Mouse (Mus musculus): ENCODE data around the gene Gadd45a. TPM values are rescaled to one million over a fixed set of nuclear protein-coding genes. Genes with fewer than 3 reads are reported as not detected.

Gadd45a gene
- polyA plus RNA-seq, 1 experiment from 2014 or later: 29.3 TPM

DNA sequence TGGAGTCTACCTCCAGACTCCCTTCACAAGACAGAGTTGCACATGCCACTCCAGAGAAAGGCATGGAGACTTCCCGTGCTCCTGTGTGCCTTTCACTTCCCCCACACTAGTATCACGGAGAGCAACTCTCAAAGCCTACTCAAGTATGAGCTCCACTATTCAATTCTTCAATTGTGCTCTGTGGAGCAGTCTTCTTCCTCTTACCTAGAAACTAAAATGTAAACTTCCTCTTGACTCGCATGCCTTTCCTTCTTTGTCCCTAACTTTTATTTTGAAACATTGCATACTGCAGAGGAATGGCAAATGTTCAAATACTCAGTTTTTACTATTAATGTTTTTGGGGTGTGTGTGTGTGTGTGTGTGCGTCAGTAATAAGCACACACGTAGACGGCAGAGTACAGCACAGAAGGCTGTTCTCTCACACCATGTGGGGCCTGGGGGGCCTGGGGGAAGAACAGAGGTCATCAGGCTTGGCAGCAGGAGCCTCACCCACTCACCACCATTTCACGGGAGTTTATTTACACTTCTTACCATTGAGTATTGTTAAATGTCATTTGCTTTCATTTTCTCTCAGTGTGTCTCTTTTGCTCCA, 20.6 kb downstream of the Gadd45a start:
- Histone ChIP-seq H3K4me3 (ENCODE audit: low read length) (no peak overlapping the region), H3K4me1 (ENCODE audit: control insufficient read depth, insufficient read depth, low read length) (0 out of 2 replicates have a peak, but pooled peaks cover 10% of the 10 kb centered on the region), H3K9me3 (ENCODE audit: control insufficient read depth, low read length) (no peaks in the 10 kb centered on the region), H3K36me3 (ENCODE audit: control insufficient read depth, insufficient read depth, low read length) (peaks cover 2% of the 10 kb centered on the region; the same call in 1 of the 2 replicates), H3K4me2 (replicated peaks; ENCODE audit: low read depth, low read length) (no peak overlapping the region), H3K9ac (ENCODE audit: low read depth, low read length) (no peak overlapping the region), H3K27me3 (ENCODE audit: control insufficient read depth, insufficient read depth, low read length) (no peaks in the 10 kb centered on the region), H3K27ac (ENCODE audit: low read depth, low read length) (no peak overlapping the region)
- WGBS: 65% methylated on average over 7 of the region's 7 CpGs
- ATAC-seq (ENCODE audit: low FRiP score, low TSS enrichment): no peak

DNA sequence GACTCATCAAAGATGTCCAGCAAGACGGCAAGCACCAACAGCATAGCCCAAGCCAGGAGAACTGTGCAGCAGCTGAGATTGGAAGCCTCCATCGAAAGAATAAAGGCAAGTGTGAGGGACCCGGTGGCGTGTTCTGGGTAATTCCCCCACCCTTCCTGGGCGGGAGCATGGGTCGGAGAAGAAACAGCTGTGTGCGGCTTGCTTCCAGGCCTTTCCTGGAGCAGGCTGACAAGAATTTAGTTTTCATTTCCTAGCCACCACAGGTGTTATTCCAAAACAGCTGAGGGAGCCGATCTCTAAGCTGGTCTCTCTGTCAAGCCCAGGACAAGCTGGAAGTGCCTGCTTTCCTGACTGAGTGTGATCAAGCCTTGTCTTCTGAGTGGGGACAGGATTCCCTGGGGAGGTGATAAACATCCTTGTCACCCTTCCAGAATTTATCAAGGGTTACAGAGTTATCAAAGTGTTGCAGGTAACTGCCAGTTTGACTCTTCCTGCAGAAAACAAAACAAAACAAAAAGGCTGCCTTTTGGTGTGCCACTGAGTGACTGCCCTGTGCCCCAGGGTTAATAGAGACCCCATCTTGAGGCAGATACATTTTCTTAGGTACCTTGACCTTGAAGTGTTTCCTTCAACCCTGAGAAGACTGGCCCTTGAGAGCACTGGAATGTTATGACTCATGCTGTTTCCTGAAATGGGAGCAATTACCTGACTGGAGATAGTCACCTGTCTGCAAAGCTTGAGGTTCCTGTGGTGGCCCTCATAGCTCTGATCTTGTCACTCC, 21.3 kb downstream of the Gadd45a start:
- Histone ChIP-seq H3K9me3 (ENCODE audit: control insufficient read depth, low read length) (no peaks in the 10 kb centered on the region), H3K9ac (ENCODE audit: low read depth, low read length) (no peak overlapping the region), H3K4me1 (ENCODE audit: control insufficient read depth, insufficient read depth, low read length) (0 out of 2 replicates have a peak, but pooled peaks cover 10% of the 10 kb centered on the region), H3K36me3 (ENCODE audit: control insufficient read depth, insufficient read depth, low read length) (peaks cover 2% of the 10 kb centered on the region; the same call in 1 of the 2 replicates), H3K4me2 (replicated peaks; ENCODE audit: low read depth, low read length) (no peak overlapping the region), H3K27me3 (ENCODE audit: control insufficient read depth, insufficient read depth, low read length) (no peaks in the 10 kb centered on the region), H3K27ac (ENCODE audit: low read depth, low read length) (no peak overlapping the region), H3K4me3 (ENCODE audit: low read length) (no peak overlapping the region)
- WGBS: 51% methylated on average over 8 of the region's 8 CpGs
- no peak for ATAC-seq (ENCODE audit: low FRiP score, low TSS enrichment)

DNA sequence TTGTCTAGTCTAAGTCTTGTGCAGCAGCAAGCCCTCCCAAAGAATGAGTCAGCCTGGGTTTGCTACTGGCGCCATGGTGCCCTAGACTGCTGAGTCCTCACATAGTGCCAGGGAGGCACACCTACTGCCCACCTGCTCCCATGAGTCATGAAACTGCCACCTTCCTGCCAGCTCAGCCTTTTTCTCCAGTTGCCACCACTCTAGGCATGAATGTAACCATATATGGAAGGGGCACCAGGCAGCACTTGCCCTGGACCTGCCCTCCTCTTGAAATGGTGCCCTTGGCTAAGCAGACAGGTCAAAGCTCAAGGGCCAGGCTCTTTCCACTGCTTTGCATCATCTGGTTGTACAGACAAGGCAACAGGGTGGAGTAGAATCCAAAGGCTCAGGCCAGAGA, 22.6 kb downstream of the Gadd45a start:
- H3K9ac ChIP-seq (ENCODE audit: low read depth, low read length): no peak overlapping the region
- no peaks in the 10 kb centered on the region for H3K27me3 ChIP-seq (ENCODE audit: control insufficient read depth, insufficient read depth, low read length)
- H3K4me2 ChIP-seq (replicated peaks; ENCODE audit: low read depth, low read length): no peak overlapping the region
- 0 out of 2 replicates have a peak, but pooled peaks cover 10% of the 10 kb centered on the region for H3K4me1 ChIP-seq (ENCODE audit: control insufficient read depth, insufficient read depth, low read length)
- 96% methylated on average over 1 of the region's 1 CpGs for WGBS
- no peak for ATAC-seq (ENCODE audit: low FRiP score, low TSS enrichment)
- no peaks in the 10 kb centered on the region for H3K9me3 ChIP-seq (ENCODE audit: control insufficient read depth, low read length)
- H3K4me3 ChIP-seq (ENCODE audit: low read length): no peak overlapping the region
- peaks cover 2% of the 10 kb centered on the region; the same call in 1 of the 2 replicates for H3K36me3 ChIP-seq (ENCODE audit: control insufficient read depth, insufficient read depth, low read length)
- H3K27ac ChIP-seq (ENCODE audit: low read depth, low read length): no peak overlapping the region

DNA sequence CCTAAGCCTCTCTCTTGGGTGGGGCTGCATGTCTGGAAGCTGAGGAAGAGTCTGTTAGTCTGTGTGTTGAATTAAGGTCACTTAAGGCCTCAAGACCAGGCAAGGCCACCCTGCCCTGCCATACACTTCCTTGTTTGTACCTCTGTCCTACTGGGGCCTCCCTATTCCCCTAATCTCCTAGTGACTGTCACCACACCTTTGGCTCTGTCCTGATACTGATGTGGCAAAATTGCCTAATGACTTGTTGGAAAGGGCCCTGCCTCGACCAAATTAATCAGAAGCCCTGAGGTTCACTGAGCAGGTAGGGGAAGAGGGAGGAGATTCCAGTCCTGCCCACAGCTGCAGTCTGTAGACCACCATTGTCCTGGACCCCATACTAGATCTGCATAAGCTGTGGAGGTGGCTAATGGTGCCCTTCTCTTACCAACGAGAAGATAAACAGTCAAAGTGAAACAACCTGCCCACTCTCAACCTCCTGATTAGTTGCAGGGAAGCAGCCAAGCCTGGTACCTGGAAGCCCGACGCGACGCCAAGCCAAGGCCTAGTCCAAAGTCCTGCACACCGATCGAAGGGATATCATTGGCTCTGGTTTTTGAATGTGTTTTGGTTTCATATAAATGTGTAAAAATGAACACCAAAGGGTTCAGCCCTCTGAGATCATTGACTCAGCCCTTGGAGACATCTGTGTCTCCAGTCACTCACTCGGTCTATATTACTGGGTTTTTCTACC, 23.1 kb downstream of the Gadd45a start:
- Histone ChIP-seq H3K27me3 (ENCODE audit: control insufficient read depth, insufficient read depth, low read length) (no peaks in the 10 kb centered on the region), H3K4me1 (ENCODE audit: control insufficient read depth, insufficient read depth, low read length) (0 out of 2 replicates have a peak, but pooled peaks cover 10% of the 10 kb centered on the region), H3K9me3 (ENCODE audit: control insufficient read depth, low read length) (no peaks in the 10 kb centered on the region), H3K36me3 (ENCODE audit: control insufficient read depth, insufficient read depth, low read length) (peaks cover 2% of the 10 kb centered on the region; the same call in 1 of the 2 replicates), H3K4me2 (replicated peaks; ENCODE audit: low read depth, low read length) (no peak overlapping the region), H3K27ac (ENCODE audit: low read depth, low read length) (no peak overlapping the region), H3K9ac (ENCODE audit: low read depth, low read length) (no peak overlapping the region), H3K4me3 (ENCODE audit: low read length) (no peak overlapping the region)
- ATAC-seq (ENCODE audit: low FRiP score, low TSS enrichment): no peak
- WGBS: 89% methylated on average over 9 of the region's 9 CpGs

DNA sequence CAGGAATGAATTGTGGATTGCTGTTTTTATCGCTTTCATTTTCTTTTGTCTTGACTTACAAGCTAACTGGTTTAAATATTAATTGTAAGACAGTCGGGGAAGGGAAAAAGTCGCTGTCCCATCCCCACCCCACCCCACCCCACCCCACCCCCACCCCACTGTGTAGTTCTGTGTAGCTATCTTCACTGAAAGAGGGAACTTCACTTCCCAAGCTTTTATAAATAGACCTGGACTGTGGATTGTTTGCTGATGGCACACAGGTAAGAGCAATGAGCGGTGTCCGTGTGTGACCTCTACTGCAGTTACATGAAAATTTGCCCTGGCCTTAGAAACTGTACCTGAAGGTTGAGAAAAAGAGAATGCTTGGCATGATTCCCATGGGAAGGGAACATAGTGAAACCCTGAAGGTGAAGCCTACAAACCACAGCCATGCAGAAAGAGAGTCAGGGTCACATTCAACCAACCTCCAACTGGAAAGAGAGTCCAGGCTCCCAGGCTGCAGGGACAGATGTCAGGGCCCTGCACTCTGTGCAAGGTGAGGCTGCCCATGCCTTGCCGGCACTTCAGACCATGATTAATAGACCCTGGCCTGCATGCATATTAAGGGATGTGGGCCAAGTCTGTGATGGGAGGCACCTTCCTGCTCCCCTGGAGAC, 23.8 kb downstream of the Gadd45a start:
- H3K9ac ChIP-seq (ENCODE audit: low read depth, low read length): no peak overlapping the region
- WGBS: 73% methylated on average over 6 of the region's 6 CpGs
- H3K9me3 ChIP-seq (ENCODE audit: control insufficient read depth, low read length): no peaks in the 10 kb centered on the region
- H3K27ac ChIP-seq (ENCODE audit: low read depth, low read length): no peak overlapping the region
- H3K4me3 ChIP-seq (ENCODE audit: low read length): no peak overlapping the region
- no peaks in the 10 kb centered on the region for H3K27me3 ChIP-seq (ENCODE audit: control insufficient read depth, insufficient read depth, low read length)
- peaks cover 2% of the 10 kb centered on the region; the same call in 1 of the 2 replicates for H3K36me3 ChIP-seq (ENCODE audit: control insufficient read depth, insufficient read depth, low read length)
- ATAC-seq (ENCODE audit: low FRiP score, low TSS enrichment): 0 out of 2 replicates have a peak, but pooled peaks have one; percentile 24
- no peak overlapping the region for H3K4me2 ChIP-seq (replicated peaks; ENCODE audit: low read depth, low read length)
- H3K4me1 ChIP-seq (ENCODE audit: control insufficient read depth, insufficient read depth, low read length): 0 out of 2 replicates have a peak, but pooled peaks cover 10% of the 10 kb centered on the region

DNA sequence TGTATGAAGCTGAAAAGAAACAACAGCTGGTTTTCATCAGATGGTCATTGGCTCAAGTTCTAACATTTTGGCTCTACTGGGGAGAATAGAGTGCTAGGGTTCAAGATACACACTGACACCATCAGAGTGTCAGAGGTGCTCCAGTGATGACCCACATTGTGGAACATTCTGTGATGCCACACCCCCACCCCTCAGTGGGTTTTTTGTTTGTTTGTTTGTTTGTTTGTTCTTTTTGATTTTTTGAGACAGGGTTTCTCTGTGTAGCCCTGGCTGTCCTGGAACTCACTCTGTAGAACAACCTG, 26.1 kb downstream of the Gadd45a start:
- H3K27me3 ChIP-seq (ENCODE audit: control insufficient read depth, insufficient read depth, low read length): no peaks in the 10 kb centered on the region
- H3K27ac ChIP-seq (ENCODE audit: low read depth, low read length): no peak overlapping the region

DNA sequence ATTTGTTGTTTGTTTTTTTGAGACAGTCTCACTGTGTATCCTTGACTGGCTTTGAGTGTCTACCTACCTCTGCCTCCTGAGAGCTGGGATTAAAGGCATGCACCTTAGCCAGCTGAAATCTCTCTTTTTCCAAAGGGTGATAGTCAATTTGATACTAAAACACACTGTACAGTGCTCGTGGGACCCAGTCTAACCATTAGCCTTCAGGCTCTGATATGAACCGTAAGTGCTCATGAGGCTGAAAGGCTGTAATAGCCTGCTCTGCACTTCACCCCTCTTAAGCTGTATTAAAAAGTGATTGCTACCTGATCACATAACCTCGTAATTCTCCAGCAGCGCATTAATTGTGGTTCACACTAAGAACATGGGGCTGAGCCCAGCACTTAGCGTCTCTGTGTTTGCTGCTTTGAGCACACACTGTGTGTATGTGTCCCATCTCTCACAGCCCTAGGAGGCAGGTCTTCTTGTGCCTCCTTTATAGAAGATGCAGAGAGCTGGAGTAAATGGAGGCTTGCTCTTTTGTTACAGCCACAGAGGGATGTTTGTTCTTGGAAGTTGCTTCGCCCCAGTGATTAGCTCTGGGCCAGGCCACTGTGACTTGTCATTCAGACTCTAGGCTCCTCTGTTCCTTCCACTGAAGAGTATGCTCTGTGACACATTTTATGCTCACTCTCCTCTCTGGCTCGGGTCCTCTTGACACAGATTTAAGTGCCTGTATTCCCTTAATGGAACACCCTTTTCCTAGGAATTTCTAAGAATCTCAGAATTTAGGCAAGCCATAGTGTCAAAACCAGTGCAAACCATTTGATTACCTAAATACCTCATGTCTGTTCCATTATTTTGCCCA, 26.7 kb downstream of the Gadd45a start:
- H3K27me3 ChIP-seq (ENCODE audit: control insufficient read depth, insufficient read depth, low read length): no peaks in the 10 kb centered on the region
- WGBS: 59% methylated on average over 7 of the region's 7 CpGs
- H3K27ac ChIP-seq (ENCODE audit: low read depth, low read length): peak overlapping the region; percentile 7; the same call in 1 of the 2 replicates
- 0 out of 2 replicates have a peak, but pooled peaks have one; percentile 28 for ATAC-seq (ENCODE audit: low FRiP score, low TSS enrichment)
- no peaks in the 10 kb centered on the region for H3K4me1 ChIP-seq (ENCODE audit: control insufficient read depth, insufficient read depth, low read length)
- H3K9me3 ChIP-seq (ENCODE audit: control insufficient read depth, low read length): no peaks in the 10 kb centered on the region
- H3K36me3 ChIP-seq (ENCODE audit: control insufficient read depth, insufficient read depth, low read length): no peaks in the 10 kb centered on the region
- H3K9ac ChIP-seq (ENCODE audit: low read depth, low read length): no peak overlapping the region; the same call in 1 of the 2 replicates
- no peak overlapping the region for H3K4me3 ChIP-seq (ENCODE audit: low read length)
- H3K4me2 ChIP-seq (replicated peaks; ENCODE audit: low read depth, low read length): no peak overlapping the region

More for the DNA sequence above, 26.1 kb downstream of the Gadd45a start:
- ATAC-seq (ENCODE audit: low FRiP score, low TSS enrichment): no peak
- H3K9ac ChIP-seq (ENCODE audit: low read depth, low read length): no peak overlapping the region; the same call in 1 of the 2 replicates
- H3K4me3 ChIP-seq (ENCODE audit: low read length): no peak overlapping the region
- no peaks in the 10 kb centered on the region for H3K36me3 ChIP-seq (ENCODE audit: control insufficient read depth, insufficient read depth, low read length)
- 0 out of 2 replicates have a peak, but pooled peaks cover 5% of the 10 kb centered on the region for H3K4me1 ChIP-seq (ENCODE audit: control insufficient read depth, insufficient read depth, low read length)
- no peak overlapping the region for H3K4me2 ChIP-seq (replicated peaks; ENCODE audit: low read depth, low read length)
- H3K9me3 ChIP-seq (ENCODE audit: control insufficient read depth, low read length): no peaks in the 10 kb centered on the region

DNA sequence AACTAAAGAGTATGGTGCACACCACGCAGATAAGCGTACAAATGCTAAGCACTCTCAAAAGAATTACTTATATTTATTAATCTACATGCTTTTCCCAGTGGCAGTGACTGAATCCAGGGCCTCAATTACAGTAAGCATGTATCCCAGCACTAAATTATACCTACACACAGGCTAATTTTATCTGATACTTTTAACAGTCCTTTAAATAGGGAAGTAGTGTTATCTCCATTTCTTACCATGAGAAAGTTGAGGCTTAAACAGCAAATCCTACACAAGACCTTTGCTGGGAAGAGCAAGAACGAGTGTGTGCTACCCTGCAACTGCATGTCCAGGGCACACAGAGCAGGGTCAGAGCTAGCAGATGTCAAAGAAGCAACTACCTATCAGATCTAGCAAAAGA, 27.4 kb downstream of the Gadd45a start:
- Histone ChIP-seq H3K27ac (ENCODE audit: low read depth, low read length) (no peak overlapping the region), H3K4me2 (replicated peaks; ENCODE audit: low read depth, low read length) (no peak overlapping the region), H3K4me1 (ENCODE audit: control insufficient read depth, insufficient read depth, low read length) (no peaks in the 10 kb centered on the region), H3K4me3 (ENCODE audit: low read length) (no peak overlapping the region), H3K36me3 (ENCODE audit: control insufficient read depth, insufficient read depth, low read length) (no peaks in the 10 kb centered on the region), H3K9ac (ENCODE audit: low read depth, low read length) (no peak overlapping the region), H3K9me3 (ENCODE audit: control insufficient read depth, low read length) (no peaks in the 10 kb centered on the region), H3K27me3 (ENCODE audit: control insufficient read depth, insufficient read depth, low read length) (no peaks in the 10 kb centered on the region)
- WGBS: 86% methylated on average over 3 of the region's 3 CpGs
- no peak for ATAC-seq (ENCODE audit: low FRiP score, low TSS enrichment)

All from kidney, embryonic 14.5 days (tissue).